Mouse (Mus musculus): ENCODE measurements around the gene Capn15. TPM values are rescaled to one million over a fixed set of nuclear protein-coding genes. Genes with fewer than 3 reads are reported as not detected.

Capn15 gene
- polyA plus RNA-seq, 1 experiment from 2014 or later: 34.3 TPM

- H3K36me3 ChIP-seq (replicated peaks): peaks cover 83% of the 10 kb centered on the region
- peaks cover 6% of the 10 kb centered on the region; the same call in 1 of the 2 replicates for H3K4me1 ChIP-seq
- no peak overlapping the region for H3K27ac ChIP-seq (replicated peaks)
- DNase-seq (ENCODE audit: low spot score): no peak
- no peaks in the 10 kb centered on the region for H3K27me3 ChIP-seq (replicated peaks; ENCODE audit: low read depth, poor library complexity, severe bottlenecking)
- 93% methylated on average over 10 of the region's 10 CpGs for WGBS
- H3K9me3 ChIP-seq: no peaks in the 10 kb centered on the region
- no peak overlapping the region for H3K4me3 ChIP-seq
Observed at GRCm38 (mm10) chr17:26013711-26014110, 28.1 kb upstream of the Capn15 start.

- DNase-seq (ENCODE audit: low spot score): peak; percentile 80
- Histone ChIP-seq H3K4me3 (no peak overlapping the region), H3K27me3 (replicated peaks; ENCODE audit: low read depth, poor library complexity, severe bottlenecking) (no peaks in the 10 kb centered on the region), H3K4me1 (peaks cover 6% of the 10 kb centered on the region; the same call in 1 of the 2 replicates), H3K27ac (replicated peaks) (no peak overlapping the region), H3K9me3 (no peaks in the 10 kb centered on the region), H3K36me3 (replicated peaks) (peaks cover 90% of the 10 kb centered on the region)
- WGBS: 10% methylated on average over 15 of the region's 15 CpGs
Observed at GRCm38 (mm10) chr17:26011841-26012460, 26.4 kb upstream of the Capn15 start.

GRCm38 (mm10) chr17:26009540-26009939 is 23.9 kb upstream of the Capn15 start:
- peaks cover 94% of the 10 kb centered on the region for H3K36me3 ChIP-seq (replicated peaks)
- H3K27me3 ChIP-seq (replicated peaks; ENCODE audit: low read depth, poor library complexity, severe bottlenecking): no peaks in the 10 kb centered on the region
- DNase-seq (ENCODE audit: low spot score): peak; percentile 72
- H3K9me3 ChIP-seq: no peaks in the 10 kb centered on the region
- H3K4me3 ChIP-seq: no peak overlapping the region
- WGBS: 40% methylated on average over 4 of the region's 4 CpGs
- H3K27ac ChIP-seq (replicated peaks): no peak overlapping the region
- H3K4me1 ChIP-seq: peaks cover 11% of the 10 kb centered on the region

- no peak for DNase-seq (ENCODE audit: low spot score)
- Histone ChIP-seq H3K27me3 (replicated peaks; ENCODE audit: low read depth, poor library complexity, severe bottlenecking) (no peaks in the 10 kb centered on the region), H3K9me3 (no peaks in the 10 kb centered on the region), H3K4me1 (peaks cover 11% of the 10 kb centered on the region), H3K4me3 (no peak overlapping the region), H3K36me3 (replicated peaks) (peaks cover 94% of the 10 kb centered on the region), H3K27ac (replicated peaks) (no peak overlapping the region)
- WGBS: 86% methylated on average over 7 of the region's 7 CpGs
Observed at GRCm38 (mm10) chr17:26008787-26009186, 23.2 kb upstream of the Capn15 start.

- H3K4me1 ChIP-seq: peaks cover 11% of the 10 kb centered on the region
- H3K27me3 ChIP-seq (replicated peaks; ENCODE audit: low read depth, poor library complexity, severe bottlenecking): no peaks in the 10 kb centered on the region
- no peak overlapping the region for H3K27ac ChIP-seq (replicated peaks)
- DNase-seq (ENCODE audit: low spot score): no peak
- H3K36me3 ChIP-seq (replicated peaks): peaks cover 94% of the 10 kb centered on the region
- H3K4me3 ChIP-seq: no peak overlapping the region
- no peaks in the 10 kb centered on the region for H3K9me3 ChIP-seq
Observed at GRCm38 (mm10) chr17:26008331-26008730, 22.7 kb upstream of the Capn15 start.

GRCm38 (mm10) chr17:26007646-26008045 is 22.1 kb upstream of the Capn15 start:
- no peaks in the 10 kb centered on the region for H3K9me3 ChIP-seq
- peaks cover 11% of the 10 kb centered on the region for H3K4me1 ChIP-seq
- no peak overlapping the region for H3K4me3 ChIP-seq
- 81% methylated on average over 2 of the region's 2 CpGs for WGBS
- H3K36me3 ChIP-seq (replicated peaks): peaks cover 96% of the 10 kb centered on the region
- no peak overlapping the region for H3K27ac ChIP-seq (replicated peaks)
- no peaks in the 10 kb centered on the region for H3K27me3 ChIP-seq (replicated peaks; ENCODE audit: low read depth, poor library complexity, severe bottlenecking)
- no peak for DNase-seq (ENCODE audit: low spot score)

- Histone ChIP-seq H3K27me3 (replicated peaks; ENCODE audit: low read depth, poor library complexity, severe bottlenecking) (no peaks in the 10 kb centered on the region), H3K9me3 (no peaks in the 10 kb centered on the region), H3K27ac (replicated peaks) (no peak overlapping the region), H3K36me3 (replicated peaks) (peaks cover 96% of the 10 kb centered on the region), H3K4me3 (no peak overlapping the region), H3K4me1 (peaks cover 6% of the 10 kb centered on the region)
- no peak for DNase-seq (ENCODE audit: low spot score)
- WGBS: 78% methylated on average over 10 of the region's 10 CpGs
Observed at GRCm38 (mm10) chr17:26005731-26006450, 20.3 kb upstream of the Capn15 start.

- Histone ChIP-seq H3K9me3 (no peaks in the 10 kb centered on the region), H3K36me3 (replicated peaks) (peaks cover 90% of the 10 kb centered on the region), H3K27me3 (replicated peaks; ENCODE audit: low read depth, poor library complexity, severe bottlenecking) (no peaks in the 10 kb centered on the region), H3K4me1 (peaks cover 6% of the 10 kb centered on the region), H3K27ac (replicated peaks) (no peak overlapping the region), H3K4me3 (no peak overlapping the region)
- DNase-seq (ENCODE audit: low spot score): no peak
- WGBS: 92% methylated on average over 15 of the region's 15 CpGs
Observed at GRCm38 (mm10) chr17:26004711-26005110, 19.1 kb upstream of the Capn15 start.

- 88% methylated on average over 2 of the region's 2 CpGs for whole genome bisulfite sequencing
Observed at GRCm38 (mm10) chr17:26003864-26004263, 18.3 kb upstream of the Capn15 start.

GRCm38 (mm10) chr17:25998425-25998824 is 12.8 kb upstream of the Capn15 start:
- no peaks in the 10 kb centered on the region for H3K9me3 ChIP-seq
- H3K36me3 ChIP-seq (replicated peaks): peaks cover 87% of the 10 kb centered on the region
- WGBS: 90% methylated on average over 11 of the region's 11 CpGs
- no peaks in the 10 kb centered on the region for H3K27me3 ChIP-seq (replicated peaks; ENCODE audit: low read depth, poor library complexity, severe bottlenecking)
- no peak for DNase-seq (ENCODE audit: low spot score)
- H3K4me3 ChIP-seq: no peak overlapping the region
- no peak overlapping the region for H3K27ac ChIP-seq (replicated peaks)
- no peaks in the 10 kb centered on the region for H3K4me1 ChIP-seq

More at GRCm38 (mm10) chr17:26003864-26004263, 18.3 kb upstream of the Capn15 start:
- peaks cover 6% of the 10 kb centered on the region for H3K4me1 ChIP-seq
- no peak overlapping the region for H3K4me3 ChIP-seq
- H3K36me3 ChIP-seq (replicated peaks): peaks cover 89% of the 10 kb centered on the region
- no peak overlapping the region for H3K27ac ChIP-seq (replicated peaks)
- no peak for DNase-seq (ENCODE audit: low spot score)
- H3K9me3 ChIP-seq: no peaks in the 10 kb centered on the region
- no peaks in the 10 kb centered on the region for H3K27me3 ChIP-seq (replicated peaks; ENCODE audit: low read depth, poor library complexity, severe bottlenecking)

- H3K4me1 ChIP-seq: no peaks in the 10 kb centered on the region
- no peak for DNase-seq (ENCODE audit: low spot score)
- H3K36me3 ChIP-seq (replicated peaks): peaks cover 96% of the 10 kb centered on the region
- no peaks in the 10 kb centered on the region for H3K27me3 ChIP-seq (replicated peaks; ENCODE audit: low read depth, poor library complexity, severe bottlenecking)
- no peak overlapping the region for H3K27ac ChIP-seq (replicated peaks)
- H3K4me3 ChIP-seq: no peak overlapping the region
- no peaks in the 10 kb centered on the region; the same call in 1 of the 2 replicates for H3K9me3 ChIP-seq
- WGBS: 90% methylated on average over 3 of the region's 3 CpGs
Observed at GRCm38 (mm10) chr17:25993489-25993888, 7.9 kb upstream of the Capn15 start.

GRCm38 (mm10) chr17:25992274-25992673 is 6.7 kb upstream of the Capn15 start:
- 98% methylated on average over 4 of the region's 4 CpGs for WGBS
- Histone ChIP-seq H3K36me3 (replicated peaks) (peaks cover 88% of the 10 kb centered on the region), H3K4me3 (no peak overlapping the region), H3K27me3 (replicated peaks; ENCODE audit: low read depth, poor library complexity, severe bottlenecking) (no peaks in the 10 kb centered on the region), H3K4me1 (no peaks in the 10 kb centered on the region), H3K9me3 (no peaks in the 10 kb centered on the region; the same call in 1 of the 2 replicates), H3K27ac (replicated peaks) (no peak overlapping the region)
- no peak for DNase-seq (ENCODE audit: low spot score)

GRCm38 (mm10) chr17:25990331-25990730 is 4.7 kb upstream of the Capn15 start:
- DNase-seq (ENCODE audit: low spot score): no peak
- peaks cover 71% of the 10 kb centered on the region for H3K36me3 ChIP-seq (replicated peaks)

More at GRCm38 (mm10) chr17:25990331-25990730, 4.7 kb upstream of the Capn15 start:
- Histone ChIP-seq H3K9me3 (no peaks in the 10 kb centered on the region; the same call in 1 of the 2 replicates), H3K4me1 (0 out of 2 replicates have a peak, but pooled peaks cover 9% of the 10 kb centered on the region), H3K4me3 (no peak overlapping the region), H3K27me3 (replicated peaks; ENCODE audit: low read depth, poor library complexity, severe bottlenecking) (no peaks in the 10 kb centered on the region), H3K27ac (replicated peaks) (no peak overlapping the region)
- 96% methylated on average over 5 of the region's 5 CpGs for WGBS
